Comparison of ENCODE assay signal across 8 mouse cellular contexts in genomic region chr12:108121288-108121687, GRCm38 (mm10). TPM values are rescaled to one million over a fixed set of nuclear protein-coding genes. Genes with fewer than 3 reads are reported as not detected.
DNase-seq lines count a peak whose midpoint lies in the region; ATAC-seq and TF ChIP-seq lines count a peak whose summit lies in the region.

No protein-coding gene starts in this region.

- no peaks in the 10 kb centered on the region for H3K4me1 ChIP-seq in kidney, postnatal 0 days (replicated peaks; ENCODE audit: insufficient read depth, low read length)
- peaks cover 5% of the 10 kb centered on the region; the same call in 1 of the 2 replicates for H3K4me1 ChIP-seq in liver, embryonic 13.5 days (replicated peaks)
- peaks cover 20% of the 10 kb centered on the region for H3K4me1 ChIP-seq in neural tube, embryonic 15.5 days

- no peak overlapping the region for H3K4me2 ChIP-seq in kidney, postnatal 0 days (ENCODE audit: low read length)
- H3K4me2 ChIP-seq in liver, embryonic 13.5 days, result no peak overlapping the region
- H3K4me2 ChIP-seq in neural tube, embryonic 15.5 days, result no peak overlapping the region

- H3K27ac ChIP-seq in kidney, postnatal 0 days, result no peak overlapping the region
- H3K27ac ChIP-seq in liver, embryonic 13.5 days, result no peak overlapping the region
- no peak overlapping the region for H3K27ac ChIP-seq in neural tube, embryonic 15.5 days (replicated peaks)

- 0 out of 2 replicates have a peak, but pooled peaks have one; percentile 43 for ATAC-seq in kidney, postnatal 0 days (replicated peaks; ENCODE audit: low FRiP score, low read depth)
- ATAC-seq in liver, embryonic 13.5 days (ENCODE audit: low read depth), result no peak; the same call in 1 of the 2 replicates
- peak; percentile 75 for ATAC-seq in neural tube, embryonic 15.5 days (ENCODE audit: low FRiP score)
- ATAC-seq in erythroblast, adult 5-6 weeks (replicated peaks; ENCODE audit: low FRiP score, poor library complexity, severe bottlenecking), result no peak

- peaks cover 5% of the 10 kb centered on the region; the same call in 1 of the 2 replicates for H3K36me3 ChIP-seq in kidney, postnatal 0 days (ENCODE audit: insufficient read depth, low read length)
- peaks cover 27% of the 10 kb centered on the region for H3K36me3 ChIP-seq in liver, embryonic 13.5 days
- H3K36me3 ChIP-seq in neural tube, embryonic 15.5 days, result no peaks in the 10 kb centered on the region

- no peak overlapping the region for H3K4me3 ChIP-seq in kidney, postnatal 0 days (replicated peaks; ENCODE audit: low read depth, low read length)
- H3K4me3 ChIP-seq in liver, embryonic 13.5 days (replicated peaks), result no peak overlapping the region
- H3K4me3 ChIP-seq in neural tube, embryonic 15.5 days (replicated peaks), result no peak overlapping the region

- H3K9me3 ChIP-seq in kidney, postnatal 0 days (replicated peaks; ENCODE audit: low read length), result no peaks in the 10 kb centered on the region
- H3K9me3 ChIP-seq in liver, embryonic 13.5 days (replicated peaks), result no peaks in the 10 kb centered on the region
- H3K9me3 ChIP-seq in neural tube, embryonic 15.5 days (replicated peaks), result no peaks in the 10 kb centered on the region

- 8% methylated on average over 2 of the region's 2 CpGs for WGBS in kidney, postnatal 0 days
- WGBS in liver, embryonic 13.5 days (ENCODE audit: insufficient replicate concordance), result 17% methylated on average over 2 of the region's 2 CpGs
- 3% methylated on average over 2 of the region's 2 CpGs for WGBS in neural tube, embryonic 15.5 days

- H3K27me3 ChIP-seq in kidney, postnatal 0 days (ENCODE audit: insufficient read depth, low read length), result no peaks in the 10 kb centered on the region
- H3K27me3 ChIP-seq in liver, embryonic 13.5 days, result no peaks in the 10 kb centered on the region
- H3K27me3 ChIP-seq in neural tube, embryonic 15.5 days (replicated peaks), result no peaks in the 10 kb centered on the region

- DNase-seq in CD4-positive, CD25-positive, alpha-beta regulatory T cell, adult 2 months (ENCODE audit: low read depth, low spot score), result peak; percentile 86
- peak; percentile 72 for DNase-seq in NIH3T3 (ENCODE audit: low read depth)
- DNase-seq in cerebellum, adult 9-11 months, result peak; percentile 70
- DNase-seq in frontal cortex, postnatal 25 days (ENCODE audit: low spot score in 2 of 2), result peak; percentile 43 to 61
- DNase-seq in kidney, postnatal 0 days (ENCODE audit: low spot score), result peak; percentile 75
- peak; percentile 11 for DNase-seq in liver, embryonic 13.5 days

- H3K9ac ChIP-seq in kidney, postnatal 0 days (ENCODE audit: low read depth, low read length), result no peak overlapping the region
- H3K9ac ChIP-seq in liver, embryonic 13.5 days, result no peak overlapping the region
- no peak overlapping the region for H3K9ac ChIP-seq in neural tube, embryonic 15.5 days (replicated peaks)

- TF ChIP-seq CTCF in kidney, postnatal 0 days (IDR thresholded peaks at IDR 0.05; ENCODE audit: low read depth), result peak; percentile 90

RNA-seq across cellular contexts. Expression of gene Setd3, which starts 57.8 kb away (rescaled TPM):
- 74.3 and 80.6 TPM in 2 replicates for polyA plus RNA-seq in kidney, postnatal 0 days (2015; fragmentation: Nextera tagmentation; extraction: Ambion mirVana)
- 56.6 and 71.5 TPM in 2 replicates for polyA plus RNA-seq in liver, embryonic 13.5 days (2015; fragmentation: Nextera tagmentation; extraction: Ambion mirVana)
- polyA plus RNA-seq in neural tube, embryonic 15.5 days (2015; fragmentation: Nextera tagmentation; extraction: Ambion mirVana), result 97.5 and 98.3 TPM in 2 replicates
- total RNA-seq in erythroblast, adult 5-6 weeks (2015; ENCODE audit: low replicate concordance), result 19.4 and 22.2 TPM in 2 replicates
- 51.3 and 63.4 TPM in 2 replicates for total RNA-seq in erythroblast, adult 5-6 weeks (2017; ENCODE audit: low replicate concordance)

RNA-seq across cellular contexts. Expression of gene Ccnk, which starts 58.1 kb away (rescaled TPM):
- 2.8 and 3.3 TPM in 2 replicates for polyA plus RNA-seq in kidney, postnatal 0 days (2015; fragmentation: Nextera tagmentation; extraction: Ambion mirVana)
- 1.8 and 2.3 TPM in 2 replicates for polyA plus RNA-seq in liver, embryonic 13.5 days (2015; fragmentation: Nextera tagmentation; extraction: Ambion mirVana)
- 2.4 and 2.7 TPM in 2 replicates for polyA plus RNA-seq in neural tube, embryonic 15.5 days (2015; fragmentation: Nextera tagmentation; extraction: Ambion mirVana)
- 41.6 and 43.4 TPM in 2 replicates for total RNA-seq in erythroblast, adult 5-6 weeks (2015; ENCODE audit: low replicate concordance)
- 12.8 and 18.7 TPM in 2 replicates for total RNA-seq in erythroblast, adult 5-6 weeks (2017; ENCODE audit: low replicate concordance)

Comparison
In these comparisons a context has a peak if more than half of its experiments do, and no peak if none do; other contexts are left out.
1. DNase-seq: peak in every context shown above with its lines; median percentile 86 in CD4-positive, CD25-positive, alpha-beta regulatory T cell, adult 2 months; 75 in kidney, postnatal 0 days; 72 in NIH3T3; 70 in cerebellum, adult 9-11 months; 52 in frontal cortex, postnatal 25 days; 11 in liver, embryonic 13.5 days.
2. ATAC-seq: peak in kidney, postnatal 0 days (single experiment) and neural tube, embryonic 15.5 days (single experiment); none in liver, embryonic 13.5 days (single experiment) and erythroblast, adult 5-6 weeks (single experiment).